Mouse (Mus musculus): ENCODE data around the gene Gpr27. TPM values are rescaled to one million over a fixed set of nuclear protein-coding genes. Genes with fewer than 3 reads are reported as not detected.

The Gpr27 gene
- 10.0 and 10.4 TPM in 2 replicates for polyA plus RNA-seq (2012; rRNA removed)

GRCm38 (mm10) chr6:99692206-99692915 lies at the start of gene Gpr27:
Gene Gpr27 (plus strand): TSS chr6:99692679.
- Histone ChIP-seq H3K27ac (ENCODE audit: insufficient read depth, low read length) (peak within 1 kb of the TSS; percentile 65), H3K27me3 (ENCODE audit: control insufficient read depth, insufficient read depth, low read length) (no peaks in the 10 kb centered on the region), H3K4me1 (ENCODE audit: control insufficient read depth, insufficient read depth, low read length) (no peaks in the 10 kb centered on the region; the same call in 1 of the 2 replicates), H3K4me3 (replicated peaks; ENCODE audit: insufficient read depth, low read depth, low read length) (peak within 1 kb of the TSS; percentile 60)
- DNase-seq: peak; percentile 47 to 74
- WGBS: 2% methylated on average over 94 of the region's 112 CpGs
- TF ChIP-seq CTCF (IDR thresholded peaks at IDR 0.05; ENCODE audit: borderline replicate concordance, insufficient read depth, low read depth, low read length) (no peak), POLR2A (IDR thresholded peaks at IDR 0.05; ENCODE audit: borderline replicate concordance, insufficient read depth, low read length) (0 out of 2 replicates have a peak, but pooled peaks have one; percentile 28)

- Histone ChIP-seq H3K27me3 (ENCODE audit: control insufficient read depth, insufficient read depth, low read length) (no peaks in the 10 kb centered on the region), H3K4me1 (ENCODE audit: control insufficient read depth, insufficient read depth, low read length) (no peaks in the 10 kb centered on the region), H3K27ac (ENCODE audit: insufficient read depth, low read length) (no peak overlapping the region), H3K4me3 (replicated peaks; ENCODE audit: insufficient read depth, low read depth, low read length) (no peak overlapping the region)
- TF ChIP-seq CTCF (IDR thresholded peaks at IDR 0.05; ENCODE audit: borderline replicate concordance, insufficient read depth, low read depth, low read length) (no peak), POLR2A (IDR thresholded peaks at IDR 0.05; ENCODE audit: borderline replicate concordance, insufficient read depth, low read length) (no peak)
- no peak for DNase-seq
- WGBS: 44% methylated on average over 10 of the region's 10 CpGs
Observed at GRCm38 (mm10) chr6:99643439-99644199, 48.9 kb upstream of the Gpr27 start.

DNA sequence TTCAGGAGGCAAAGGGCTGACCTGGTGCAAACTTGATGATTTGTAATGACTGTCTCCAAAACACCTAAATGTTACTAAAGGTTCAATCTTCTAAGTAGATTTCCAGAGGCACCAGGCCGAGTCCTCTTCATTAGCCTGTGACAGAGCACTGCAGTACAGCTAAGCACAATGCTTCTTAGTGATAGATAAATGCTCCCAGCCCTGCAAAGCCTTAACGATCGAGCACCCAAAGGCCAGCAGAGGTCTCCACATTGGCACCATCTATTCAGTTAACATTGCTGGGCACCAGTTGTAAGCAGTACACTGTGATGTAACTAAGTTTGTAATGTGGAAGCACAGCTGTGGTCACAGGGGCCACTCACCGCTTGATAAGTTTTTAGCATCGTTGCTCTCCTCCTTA lies 48.1 kb upstream of the Gpr27 start:
- Histone ChIP-seq H3K27me3 (ENCODE audit: control insufficient read depth, insufficient read depth, low read length) (no peaks in the 10 kb centered on the region), H3K27ac (ENCODE audit: insufficient read depth, low read length) (no peak overlapping the region), H3K4me1 (ENCODE audit: control insufficient read depth, insufficient read depth, low read length) (no peaks in the 10 kb centered on the region), H3K4me3 (replicated peaks; ENCODE audit: insufficient read depth, low read depth, low read length) (no peak overlapping the region)
- no peak for DNase-seq
- WGBS: 81% methylated on average over 5 of the region's 5 CpGs
- no peak for TF ChIP-seq POLR2A (IDR thresholded peaks at IDR 0.05; ENCODE audit: borderline replicate concordance, insufficient read depth, low read length)
- TF ChIP-seq CTCF (IDR thresholded peaks at IDR 0.05; ENCODE audit: borderline replicate concordance, insufficient read depth, low read depth, low read length): no peak

DNA sequence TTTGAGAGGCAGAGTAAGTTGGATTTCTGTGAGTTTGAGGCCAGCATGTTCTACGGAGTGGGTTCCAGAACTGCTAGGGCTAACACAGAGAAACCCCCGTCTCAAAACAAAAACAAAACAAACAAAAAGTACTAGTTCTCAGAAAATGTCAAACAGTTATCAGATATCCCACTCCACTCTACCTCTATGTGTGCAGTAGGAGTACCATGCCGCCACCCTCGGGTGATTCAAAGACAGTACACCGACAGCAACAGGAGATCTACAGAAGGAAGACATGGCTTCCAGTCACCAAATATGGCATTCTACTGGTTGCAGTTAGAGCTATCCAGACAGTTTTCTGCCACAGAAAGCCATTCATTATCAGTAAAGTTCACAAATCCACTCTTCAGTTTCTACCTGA lies 47.6 kb upstream of the Gpr27 start:
- Histone ChIP-seq H3K4me3 (replicated peaks; ENCODE audit: insufficient read depth, low read depth, low read length) (no peak overlapping the region), H3K27ac (ENCODE audit: insufficient read depth, low read length) (no peak overlapping the region), H3K27me3 (ENCODE audit: control insufficient read depth, insufficient read depth, low read length) (no peaks in the 10 kb centered on the region), H3K4me1 (ENCODE audit: control insufficient read depth, insufficient read depth, low read length) (no peaks in the 10 kb centered on the region)
- TF ChIP-seq POLR2A (IDR thresholded peaks at IDR 0.05; ENCODE audit: borderline replicate concordance, insufficient read depth, low read length) (no peak), CTCF (IDR thresholded peaks at IDR 0.05; ENCODE audit: borderline replicate concordance, insufficient read depth, low read depth, low read length) (no peak)
- WGBS: 90% methylated on average over 5 of the region's 5 CpGs
- no peak for DNase-seq

DNA sequence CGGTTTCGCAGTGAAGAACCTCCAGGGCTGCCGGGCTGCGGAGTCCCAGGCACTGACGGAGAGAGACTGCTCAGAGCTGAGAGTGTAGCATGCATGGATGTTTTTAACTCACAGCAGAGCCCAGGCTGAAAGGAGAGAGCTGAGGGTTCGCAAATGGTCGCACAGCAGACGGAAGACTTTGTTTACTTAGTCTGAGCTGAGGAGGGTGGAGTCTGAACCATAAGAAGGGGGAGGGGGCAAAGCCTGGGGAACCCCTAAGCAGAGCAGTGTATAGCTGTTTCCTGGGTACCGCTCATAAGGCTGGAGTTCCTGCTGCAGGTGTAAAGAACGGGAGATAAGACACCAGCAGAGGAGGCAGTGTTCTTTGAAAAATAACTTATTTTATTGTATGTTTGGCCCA lies 46.1 kb upstream of the Gpr27 start:
- WGBS: 89% methylated on average over 10 of the region's 10 CpGs
- Histone ChIP-seq H3K4me1 (ENCODE audit: control insufficient read depth, insufficient read depth, low read length) (no peaks in the 10 kb centered on the region), H3K27me3 (ENCODE audit: control insufficient read depth, insufficient read depth, low read length) (no peaks in the 10 kb centered on the region), H3K4me3 (replicated peaks; ENCODE audit: insufficient read depth, low read depth, low read length) (no peak overlapping the region), H3K27ac (ENCODE audit: insufficient read depth, low read length) (no peak overlapping the region)
- no peak for DNase-seq
- no peak for TF ChIP-seq POLR2A (IDR thresholded peaks at IDR 0.05; ENCODE audit: borderline replicate concordance, insufficient read depth, low read length)
- TF ChIP-seq CTCF (IDR thresholded peaks at IDR 0.05; ENCODE audit: borderline replicate concordance, insufficient read depth, low read depth, low read length): no peak

- DNase-seq: no peak
- Histone ChIP-seq H3K4me3 (replicated peaks; ENCODE audit: insufficient read depth, low read depth, low read length) (no peak overlapping the region), H3K4me1 (ENCODE audit: control insufficient read depth, insufficient read depth, low read length) (peaks cover 4% of the 10 kb centered on the region), H3K27ac (ENCODE audit: insufficient read depth, low read length) (no peak overlapping the region), H3K27me3 (ENCODE audit: control insufficient read depth, insufficient read depth, low read length) (no peaks in the 10 kb centered on the region)
- no peak for TF ChIP-seq POLR2A (IDR thresholded peaks at IDR 0.05; ENCODE audit: borderline replicate concordance, insufficient read depth, low read length)
- no peak for TF ChIP-seq CTCF (IDR thresholded peaks at IDR 0.05; ENCODE audit: borderline replicate concordance, insufficient read depth, low read depth, low read length)
- WGBS: 83% methylated on average over 2 of the region's 2 CpGs
Observed at GRCm38 (mm10) chr6:99649307-99649706, 43.2 kb upstream of the Gpr27 start.

DNA sequence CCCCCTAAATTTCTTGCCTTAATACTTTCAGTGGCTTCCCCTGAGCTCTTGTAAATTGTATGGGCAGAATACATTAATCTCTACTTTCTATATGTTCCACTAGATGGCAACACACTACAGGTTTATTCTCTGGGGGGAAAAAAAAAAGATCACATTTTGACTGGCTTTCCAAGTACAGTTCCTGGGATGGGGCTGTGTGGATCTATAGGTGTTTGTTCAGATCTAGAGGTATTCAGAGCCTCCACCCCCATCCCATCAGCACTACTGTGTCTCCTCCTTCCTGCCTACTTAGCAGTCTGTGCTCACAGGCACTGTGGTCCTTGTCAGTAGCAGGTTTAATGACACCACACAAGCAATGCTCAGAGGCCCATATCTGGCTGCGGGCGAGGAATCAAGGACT lies 40.1 kb upstream of the Gpr27 start:
- 76% methylated on average over 2 of the region's 2 CpGs for WGBS
- Histone ChIP-seq H3K27me3 (ENCODE audit: control insufficient read depth, insufficient read depth, low read length) (no peaks in the 10 kb centered on the region), H3K27ac (ENCODE audit: insufficient read depth, low read length) (no peak overlapping the region), H3K4me1 (ENCODE audit: control insufficient read depth, insufficient read depth, low read length) (peaks cover 7% of the 10 kb centered on the region), H3K4me3 (replicated peaks; ENCODE audit: insufficient read depth, low read depth, low read length) (no peak overlapping the region)
- DNase-seq: no peak
- no peak for TF ChIP-seq CTCF (IDR thresholded peaks at IDR 0.05; ENCODE audit: borderline replicate concordance, insufficient read depth, low read depth, low read length)
- TF ChIP-seq POLR2A (IDR thresholded peaks at IDR 0.05; ENCODE audit: borderline replicate concordance, insufficient read depth, low read length): no peak

DNA sequence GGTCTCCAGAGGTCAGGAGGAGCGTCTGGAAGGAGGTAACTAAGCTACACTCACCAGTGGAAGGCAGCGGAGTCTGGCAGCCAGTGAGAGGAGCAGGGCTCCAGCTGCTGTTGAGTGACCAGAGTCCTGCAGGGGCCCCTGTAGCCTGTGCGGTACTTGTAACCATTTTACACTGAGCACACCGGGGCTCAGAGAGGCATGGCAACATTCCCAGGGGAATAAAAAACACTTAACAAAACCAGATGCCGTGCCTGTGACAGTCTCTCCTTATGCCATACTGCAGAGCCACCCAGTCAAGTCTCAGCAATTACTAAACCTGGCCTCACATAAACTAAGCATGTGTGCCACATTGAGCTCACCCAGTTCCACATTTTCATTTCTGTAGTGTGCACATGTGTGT lies 38.1 kb upstream of the Gpr27 start:
- H3K4me3 ChIP-seq (replicated peaks; ENCODE audit: insufficient read depth, low read depth, low read length): no peak overlapping the region
- 44% methylated on average over 5 of the region's 5 CpGs for WGBS
- peaks cover 13% of the 10 kb centered on the region for H3K4me1 ChIP-seq (ENCODE audit: control insufficient read depth, insufficient read depth, low read length)
- no peaks in the 10 kb centered on the region for H3K27me3 ChIP-seq (ENCODE audit: control insufficient read depth, insufficient read depth, low read length)
- TF ChIP-seq POLR2A (IDR thresholded peaks at IDR 0.05; ENCODE audit: borderline replicate concordance, insufficient read depth, low read length) (no peak), CTCF (IDR thresholded peaks at IDR 0.05; ENCODE audit: borderline replicate concordance, insufficient read depth, low read depth, low read length) (no peak)
- no peak overlapping the region for H3K27ac ChIP-seq (ENCODE audit: insufficient read depth, low read length)
- DNase-seq: no peak
